Mouse (Mus musculus): ENCODE results near the gene Asah2.

DNA sequence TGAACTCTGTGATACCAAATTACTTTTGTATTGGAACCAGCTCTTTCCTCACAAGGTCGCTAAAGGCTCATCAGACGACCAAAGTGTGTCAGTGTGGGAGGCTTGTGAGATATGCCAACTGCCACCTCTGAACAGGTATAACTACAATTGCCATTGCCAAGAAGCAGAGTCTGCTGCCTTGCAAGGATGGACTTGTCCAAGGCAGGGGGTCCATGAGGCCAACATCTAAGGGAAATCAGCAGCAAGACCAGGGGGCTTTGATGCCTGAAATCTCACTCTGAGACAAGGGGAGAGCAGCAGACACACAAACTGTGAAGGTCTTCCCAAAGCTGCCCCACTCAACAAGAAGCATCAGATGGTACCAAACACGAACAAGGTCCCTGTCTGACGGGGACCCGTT, 29.9 kb upstream of the Asah2 start:
- no peak for TF ChIP-seq POLR2A (IDR thresholded peaks at IDR 0.05; ENCODE audit: low read depth, low read length)
- TF ChIP-seq CTCF (conservative IDR thresholded peaks at IDR 0.05; ENCODE audit: insufficient read depth, insufficient read length, low read depth, low read length), result no peak
